Mouse (Mus musculus): ENCODE measurements around the gene Iqub.

Iqub gene

DNA sequence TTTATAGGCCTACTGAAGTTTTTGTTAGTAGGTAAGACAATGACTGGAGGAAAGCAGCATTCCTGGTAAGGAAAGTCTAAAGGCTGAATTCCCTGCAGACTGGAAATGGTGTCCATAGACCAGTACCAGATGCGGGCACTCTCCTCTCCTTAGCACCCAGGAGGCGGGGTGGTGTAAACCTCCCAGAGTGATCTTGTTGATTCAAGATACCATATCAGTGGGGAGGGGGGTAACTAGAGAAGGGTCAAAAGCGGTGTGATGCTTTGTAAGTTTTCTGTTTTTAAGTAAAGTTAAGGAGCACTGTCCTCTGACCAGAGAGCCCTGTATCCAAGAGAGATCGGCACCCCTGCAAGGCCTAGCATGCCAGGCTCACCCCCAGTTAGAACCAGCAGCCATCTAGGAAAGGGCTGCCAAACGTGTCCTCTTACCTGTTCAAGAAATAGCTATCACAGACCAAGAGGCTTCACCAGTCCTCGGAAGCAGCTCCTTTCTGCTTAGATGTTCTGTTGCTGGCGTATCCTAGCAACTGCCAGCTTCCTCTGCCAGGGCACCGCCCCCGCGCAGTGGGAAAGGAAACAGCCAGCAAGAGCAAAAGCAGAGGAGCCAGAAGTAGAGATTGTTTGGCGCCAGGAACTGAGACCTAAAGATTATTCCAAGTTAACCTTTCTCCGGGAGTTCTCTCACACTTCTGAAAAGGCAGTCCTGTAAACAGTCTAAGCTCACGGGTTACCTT, at the start of gene Iqub:
TSS of gene Iqub (minus strand) at position 516 of the 733 bp plus-strand sequence.
- no peak for DNase-seq (ENCODE audit: low spot score in 2 of 2)

DNA sequence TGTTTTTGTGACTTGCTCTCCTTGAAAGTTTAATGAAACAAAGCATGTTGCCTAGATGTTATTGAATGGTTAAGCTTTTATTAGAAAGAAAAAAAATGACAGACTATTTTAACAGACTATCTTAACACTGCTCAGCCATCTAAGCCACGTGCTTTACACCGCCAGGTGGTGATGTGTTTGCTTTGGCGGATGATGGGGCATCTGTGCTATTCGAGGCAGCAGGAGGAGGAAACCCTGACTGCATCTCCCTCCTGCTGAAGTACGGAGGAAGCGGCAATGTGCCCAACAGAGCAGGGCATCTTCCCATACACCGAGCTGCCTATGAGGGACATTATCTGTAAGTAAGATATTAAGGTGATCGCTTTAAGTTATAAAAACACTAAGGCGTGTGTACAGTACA, 49.2 kb upstream of the Iqub start:
- DNase-seq (ENCODE audit: low spot score in 2 of 2), result no peak

DNA sequence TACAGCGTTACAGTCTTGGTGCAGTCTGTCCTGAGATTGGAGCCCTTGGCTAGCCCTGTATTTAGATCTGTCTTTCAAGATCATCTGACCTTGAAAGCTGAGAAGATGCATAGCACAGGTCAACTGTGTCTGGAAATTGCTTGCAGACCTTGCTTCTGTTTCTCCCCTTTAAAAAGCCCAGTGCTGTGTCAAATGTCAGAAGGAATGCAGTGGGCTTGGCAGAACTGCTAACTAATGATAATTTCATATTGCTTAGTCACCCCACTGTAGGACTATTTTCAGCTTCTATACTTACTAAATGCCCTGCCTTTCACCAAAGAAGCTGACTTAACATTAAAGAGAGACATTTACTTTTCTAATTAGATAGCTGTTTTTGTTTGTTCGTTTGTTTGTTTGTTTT, 40.6 kb upstream of the Iqub start:
- no peak for DNase-seq (ENCODE audit: low spot score in 2 of 2)

DNA sequence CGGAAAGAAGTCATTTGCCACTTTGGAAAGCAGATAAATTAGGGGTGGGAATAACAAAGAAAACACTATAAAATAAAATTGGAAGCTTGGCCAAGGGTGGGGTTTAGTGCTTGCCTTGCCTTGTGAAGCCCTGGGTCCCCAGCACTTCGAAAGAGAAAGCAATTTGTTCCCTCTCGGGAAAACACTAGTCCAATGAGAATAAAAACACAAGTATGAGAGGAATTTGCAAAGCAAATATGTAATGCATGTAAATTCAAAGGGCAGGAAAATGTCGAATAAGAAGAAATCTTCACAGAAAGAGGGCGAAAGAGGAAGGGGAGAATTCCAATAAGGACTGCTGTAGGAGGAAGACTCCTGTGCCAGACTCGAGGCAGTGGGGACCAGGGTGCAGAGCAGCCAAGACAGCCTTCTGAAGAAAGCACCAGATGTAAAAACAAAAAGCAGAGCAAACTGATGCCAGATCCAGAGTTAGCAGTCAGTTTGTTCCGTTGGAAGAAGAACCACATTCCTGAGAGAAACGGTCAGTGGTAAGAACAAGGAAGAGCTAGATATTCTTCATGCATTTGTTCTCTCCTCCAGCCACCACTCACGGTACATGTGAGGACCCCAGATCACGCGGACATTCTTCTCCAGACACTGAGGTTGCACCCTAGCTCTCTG, 39.7 kb upstream of the Iqub start:
- DNase-seq (ENCODE audit: low spot score in 2 of 2), result no peak

DNA sequence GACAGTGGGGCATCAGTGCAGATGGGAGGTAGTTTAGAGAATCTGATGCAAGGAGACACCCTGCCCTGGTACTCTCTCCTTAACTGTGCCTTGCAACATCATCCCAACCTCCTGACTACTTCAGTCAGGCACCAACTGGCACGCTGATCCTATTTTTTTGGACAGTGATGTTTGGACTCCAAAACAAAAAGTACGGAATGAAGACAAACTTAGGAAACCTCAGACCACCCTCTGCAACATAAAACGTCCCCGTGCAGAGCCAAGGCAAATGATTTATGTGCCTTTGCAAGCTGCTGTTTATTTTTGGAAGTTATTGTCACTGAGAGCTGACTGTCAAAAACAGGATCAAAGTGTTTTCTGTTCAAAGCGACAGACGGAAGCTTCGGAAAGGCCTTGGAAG, 37.2 kb upstream of the Iqub start:
- no peak for DNase-seq (ENCODE audit: low spot score in 2 of 2)

DNA sequence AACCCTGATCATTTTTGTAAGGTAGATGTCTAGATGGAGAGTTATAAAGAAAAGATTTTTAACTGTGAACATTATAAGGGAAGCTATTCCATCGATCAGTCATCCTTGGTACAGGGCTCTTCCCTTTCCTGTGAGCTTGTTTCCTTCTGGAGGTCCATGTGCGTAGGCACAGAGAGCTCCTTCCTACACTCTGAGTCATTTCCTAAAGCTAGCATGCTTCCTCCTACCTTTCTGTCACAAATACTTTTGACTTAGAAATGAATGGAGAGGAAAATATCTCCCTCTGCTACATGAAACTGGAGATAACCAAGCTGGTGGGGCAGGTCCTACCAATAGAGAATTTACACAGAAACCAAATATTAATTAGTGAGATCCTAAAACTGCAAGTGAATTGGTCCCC, 34.9 kb upstream of the Iqub start:
- DNase-seq (ENCODE audit: low spot score in 2 of 2), result no peak

DNA sequence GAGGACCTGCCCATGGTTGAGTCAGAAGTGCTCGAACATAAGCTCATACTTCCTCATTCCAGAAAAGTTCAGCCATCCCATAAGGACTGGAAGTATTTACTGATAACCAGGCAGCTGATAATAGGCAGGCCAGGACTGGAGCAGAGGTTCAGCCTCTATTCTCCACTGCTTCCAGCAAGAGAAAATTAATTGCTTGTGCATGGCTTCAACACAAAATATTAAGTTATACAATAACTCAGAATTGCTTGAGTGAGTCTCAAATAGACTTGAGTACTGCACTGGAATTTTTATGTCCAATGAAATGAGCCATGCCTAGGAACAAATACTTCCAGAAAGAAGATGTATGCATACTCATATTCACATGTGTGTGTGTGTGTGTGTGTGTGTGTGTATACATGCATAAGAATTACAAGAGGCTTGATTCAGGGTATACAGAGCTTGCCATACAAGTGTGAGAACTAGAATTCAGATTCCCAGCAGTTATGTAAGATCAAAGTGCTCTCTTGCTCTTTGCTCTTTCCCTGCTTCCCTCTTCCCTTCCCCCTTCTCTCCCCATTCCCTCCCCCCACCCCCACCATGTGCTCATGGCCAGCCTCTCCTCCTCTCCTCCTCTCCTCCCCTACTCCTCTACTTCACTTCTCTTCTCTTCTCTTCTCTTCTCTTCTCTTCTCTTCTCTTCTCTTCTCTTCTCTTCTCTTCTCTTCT, 32.0 kb upstream of the Iqub start:
- DNase-seq (ENCODE audit: low spot score in 2 of 2), result no peak

DNA sequence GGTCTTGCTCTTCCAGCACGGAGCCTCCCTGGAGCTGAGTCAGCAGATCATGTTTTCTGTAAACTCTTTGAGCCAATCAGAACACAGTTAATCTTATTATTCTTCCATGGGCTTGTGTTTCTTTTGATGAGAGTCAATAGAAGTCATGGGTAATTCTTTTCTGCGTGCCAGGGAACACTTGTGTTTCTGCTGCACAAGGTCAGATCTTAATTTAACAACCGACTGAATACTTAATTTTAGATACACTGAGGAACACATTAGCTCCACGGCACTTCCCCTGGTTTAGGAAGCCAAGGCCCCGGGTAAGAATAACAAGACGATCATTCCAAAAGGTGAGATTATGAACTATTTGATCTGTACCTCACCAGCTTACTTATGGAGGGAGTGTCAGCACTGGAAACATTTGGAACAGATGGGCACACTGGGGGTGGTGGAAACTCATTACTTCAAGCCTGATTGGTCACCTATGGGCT, 28.3 kb upstream of the Iqub start:
- DNase-seq (ENCODE audit: low spot score in 2 of 2), result no peak

DNA sequence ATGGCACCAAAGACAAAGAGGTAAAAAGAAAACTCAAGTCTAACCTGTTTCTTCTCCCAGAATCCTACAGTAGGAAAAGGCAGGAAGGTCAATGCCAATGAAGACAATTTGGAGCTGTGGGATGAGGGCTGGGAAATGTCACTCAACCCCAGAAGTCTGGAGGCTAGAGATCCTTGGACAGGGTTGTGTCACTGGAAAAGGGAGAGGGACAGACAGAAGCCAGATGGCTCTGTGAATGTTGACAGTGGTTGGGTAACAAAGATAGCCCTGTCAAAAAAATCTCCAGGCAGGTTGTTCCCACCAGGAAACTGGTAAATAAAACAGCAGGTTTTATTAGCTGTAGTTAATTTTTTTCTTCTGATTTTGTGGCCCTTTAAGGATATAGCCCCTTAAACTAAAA, 27.5 kb upstream of the Iqub start:
- DNase-seq (ENCODE audit: low spot score in 2 of 2), result no peak

DNA sequence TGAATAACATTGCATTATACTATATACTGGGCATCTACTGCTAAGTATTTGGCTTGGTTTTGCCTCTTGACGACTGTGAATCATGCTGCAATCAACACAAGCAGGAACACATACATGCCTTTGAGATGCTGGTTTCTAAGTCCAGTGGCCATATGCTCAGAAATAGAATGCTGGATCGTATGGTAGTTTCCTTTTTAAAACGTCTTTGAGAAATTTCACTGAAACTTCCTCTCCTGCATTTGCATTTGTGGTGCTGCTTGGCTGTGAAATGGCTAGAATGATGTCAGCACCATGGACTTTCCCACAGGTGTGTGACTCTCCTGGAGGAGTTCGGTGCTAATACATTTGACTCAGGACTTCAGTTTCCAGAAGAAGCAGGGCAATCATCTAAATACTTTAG, 25.2 kb upstream of the Iqub start:
- no peak for DNase-seq (ENCODE audit: low spot score in 2 of 2)

DNA sequence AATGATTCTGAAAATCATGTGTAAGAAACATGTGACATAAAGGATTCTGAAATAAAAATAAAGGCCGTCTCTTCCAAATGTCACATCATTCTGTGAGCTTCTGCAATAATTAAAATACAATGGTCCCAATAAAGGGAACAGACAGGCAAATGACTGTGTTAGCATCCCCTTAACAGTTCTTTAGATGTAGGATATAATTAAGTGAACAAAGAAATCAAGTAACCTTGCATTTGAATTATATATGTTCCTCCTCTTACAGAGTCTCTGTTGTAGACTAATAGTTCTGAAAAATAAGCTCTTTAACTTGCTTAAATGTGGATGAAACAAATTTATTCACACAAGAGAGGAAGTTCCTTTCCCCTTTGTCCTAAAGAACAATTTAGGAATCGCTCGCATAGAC, 23.6 kb upstream of the Iqub start:
- DNase-seq (ENCODE audit: low spot score in 2 of 2), result no peak

DNA sequence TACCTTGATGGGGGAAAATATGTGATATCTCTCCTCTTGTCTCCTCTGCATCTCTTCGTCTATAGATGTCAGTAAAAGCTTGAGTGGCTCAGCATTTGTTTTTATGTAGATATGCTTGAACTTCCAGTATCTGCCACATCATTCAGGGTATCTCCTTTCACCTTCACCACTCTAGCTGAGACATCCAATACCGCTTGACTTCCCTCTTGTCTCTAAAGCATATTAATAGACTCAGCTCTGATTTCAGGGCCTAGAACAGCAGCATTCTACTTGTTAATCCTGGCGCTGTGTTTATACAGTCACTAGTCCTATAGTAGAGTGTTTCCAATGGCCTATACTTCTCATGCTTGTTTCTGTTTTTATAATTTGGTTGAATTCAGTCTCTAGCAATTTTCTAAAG, 17.9 kb upstream of the Iqub start:
- no peak for DNase-seq (ENCODE audit: low spot score in 2 of 2)

DNA sequence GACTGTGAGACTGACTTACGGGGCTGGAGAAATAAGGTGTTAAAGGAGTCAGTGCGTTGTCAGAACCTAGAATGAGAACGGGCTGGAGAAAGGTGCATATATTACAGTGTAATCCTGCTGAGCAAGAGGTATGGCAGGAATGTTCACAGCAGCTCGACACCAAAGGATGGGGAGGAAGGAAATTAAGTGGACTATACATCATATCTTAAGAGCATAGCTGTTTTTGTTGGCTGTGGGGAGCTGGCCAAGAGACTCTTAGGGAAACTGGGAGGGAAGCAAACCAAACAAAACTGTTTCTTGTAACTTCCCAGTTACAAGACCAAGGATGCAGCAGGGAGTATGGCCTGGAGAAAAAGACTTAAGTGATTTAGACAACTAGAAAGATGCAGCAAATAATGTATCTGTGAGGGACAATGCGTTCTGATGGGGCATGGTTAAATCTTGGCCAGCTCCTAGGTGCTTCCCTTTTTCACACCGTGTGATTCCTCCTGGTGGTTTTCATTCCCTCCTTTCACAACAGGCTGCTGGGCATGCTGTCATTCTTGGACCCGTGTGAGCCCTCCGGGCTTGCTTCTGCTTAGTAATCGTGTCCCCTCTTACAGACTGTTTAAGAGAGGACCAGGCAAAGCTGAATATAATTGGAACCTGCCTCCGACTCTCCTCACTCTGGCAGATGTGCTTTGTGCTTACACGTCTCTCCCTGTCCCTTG, 16.0 kb upstream of the Iqub start:
- DNase-seq (ENCODE audit: low spot score in 2 of 2), result no peak

DNA sequence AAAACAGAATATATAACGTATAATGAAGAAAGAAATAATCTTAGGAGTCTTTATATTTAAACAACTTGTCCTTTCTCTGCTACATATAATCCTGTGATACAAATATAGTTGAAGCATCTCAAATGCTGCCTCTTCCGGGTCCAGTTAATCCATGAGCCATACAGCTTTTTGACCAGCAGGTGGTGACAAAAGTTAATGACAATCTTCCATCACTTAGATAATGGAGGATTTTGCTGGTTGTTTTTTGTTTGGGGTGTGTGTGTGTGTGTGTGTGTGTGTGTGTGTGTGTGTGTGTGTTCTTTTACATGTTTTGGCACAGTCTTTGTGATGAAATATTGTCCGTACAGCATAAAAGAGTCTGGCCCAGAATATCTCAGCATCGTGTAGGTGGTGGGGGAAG, 15.3 kb upstream of the Iqub start:
- peak in 1 of 2 experiments; percentile 25 for DNase-seq (ENCODE audit: low spot score in 2 of 2)

DNA sequence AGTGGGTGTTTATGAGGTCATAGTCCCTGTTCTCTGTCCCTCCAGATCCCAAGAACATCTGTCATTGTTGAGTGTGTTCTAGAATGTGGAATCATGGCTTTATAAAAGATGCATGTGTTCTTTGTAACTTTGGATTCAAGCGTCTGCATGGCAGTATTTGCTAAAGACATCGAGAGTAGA, 13.1 kb upstream of the Iqub start, which contains the start of gene Asb15:
TSS of gene Asb15 (plus strand) at position 81 of the 180 bp plus-strand sequence.
- DNase-seq (ENCODE audit: low spot score in 2 of 2), result no peak

DNA sequence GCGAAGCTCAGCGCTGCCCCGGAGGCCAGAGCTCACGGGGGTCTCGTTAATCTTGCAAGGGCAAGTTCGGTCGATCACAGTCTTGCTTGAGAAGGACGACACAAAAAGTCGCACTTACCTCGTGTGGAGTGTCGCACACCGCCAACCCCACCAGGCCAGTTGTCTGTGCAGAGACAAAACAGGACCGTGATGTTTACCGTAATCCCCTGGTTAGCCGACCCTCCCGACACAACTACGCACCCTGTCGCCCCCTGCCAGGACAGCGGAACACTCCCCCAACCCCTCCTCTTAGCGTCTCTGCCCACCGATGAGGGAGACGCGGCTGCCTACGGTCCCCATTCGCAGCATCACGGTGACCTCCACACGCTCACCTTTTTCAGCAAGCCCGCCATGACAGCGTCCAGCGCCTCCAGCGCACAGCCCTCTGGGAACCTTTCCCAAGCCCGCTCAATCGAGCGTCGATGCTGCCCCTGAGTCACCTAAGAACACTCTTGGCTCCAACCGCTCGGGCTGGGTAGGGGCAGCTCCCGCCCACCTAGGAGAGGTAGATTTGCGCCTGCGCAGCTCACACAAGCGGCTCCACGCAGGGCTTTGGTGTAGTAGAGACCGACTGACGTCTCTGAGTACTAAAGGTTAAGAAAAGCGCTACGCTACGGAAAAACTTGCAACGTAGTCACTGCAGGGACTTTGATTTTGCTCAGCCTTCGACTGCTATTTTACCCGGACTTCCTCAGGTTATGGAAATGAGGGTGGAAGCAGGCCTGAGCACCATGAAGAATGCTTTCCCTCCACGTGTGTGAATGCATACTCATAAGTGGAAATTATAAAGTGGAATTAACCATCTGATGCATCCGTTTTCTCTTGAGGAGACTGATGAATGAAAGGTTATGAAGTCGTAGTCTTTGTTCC, 12.5 kb upstream of the Iqub start, which contains the start of gene Ndufa5:
TSS of gene Ndufa5 (minus strand) at position 859 of the 909 bp plus-strand sequence.
- DNase-seq (ENCODE audit: low spot score in 2 of 2), result peak; percentile 69 to 80

DNA sequence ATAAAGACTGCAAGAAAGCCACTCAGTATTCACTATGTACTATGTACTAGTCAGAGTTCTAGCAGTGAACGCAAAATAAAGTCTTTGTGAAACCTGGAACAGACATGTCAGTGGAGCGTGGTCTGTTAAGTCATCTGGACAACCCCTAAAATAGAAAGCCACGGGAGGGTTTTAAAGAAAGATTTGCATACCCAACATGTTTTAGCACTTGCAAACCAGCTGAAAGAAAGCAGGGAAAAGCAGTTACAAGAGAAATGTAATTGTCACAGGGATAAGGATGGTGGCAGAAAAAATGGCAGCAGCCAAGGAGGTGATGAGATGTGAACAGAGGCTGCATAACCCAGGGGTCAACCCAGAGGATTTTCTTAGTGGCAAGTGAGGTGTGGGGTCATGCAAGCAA, 10.8 kb upstream of the Iqub start:
- no peak for DNase-seq (ENCODE audit: low spot score in 2 of 2)

DNA sequence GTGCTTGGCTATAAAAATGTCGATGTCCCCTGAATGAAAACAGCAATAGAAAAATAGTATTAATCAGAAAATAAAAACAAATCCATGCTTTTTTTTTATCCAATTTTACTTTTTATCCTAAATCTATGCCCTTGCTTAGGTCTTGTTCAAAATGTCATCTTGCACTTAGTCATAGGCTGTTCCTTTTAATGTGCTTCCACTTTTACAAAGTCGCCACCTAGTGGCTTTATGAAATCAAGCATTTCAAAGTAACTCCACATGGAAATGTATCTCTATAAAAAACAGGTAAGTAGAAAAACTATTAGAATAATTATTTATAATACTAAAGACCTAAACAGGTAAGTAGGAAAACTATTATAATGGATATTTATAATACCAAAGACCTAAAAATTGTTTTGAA, 1.3 kb upstream of the Iqub start:
- DNase-seq (ENCODE audit: low spot score in 2 of 2), result no peak

DNA sequence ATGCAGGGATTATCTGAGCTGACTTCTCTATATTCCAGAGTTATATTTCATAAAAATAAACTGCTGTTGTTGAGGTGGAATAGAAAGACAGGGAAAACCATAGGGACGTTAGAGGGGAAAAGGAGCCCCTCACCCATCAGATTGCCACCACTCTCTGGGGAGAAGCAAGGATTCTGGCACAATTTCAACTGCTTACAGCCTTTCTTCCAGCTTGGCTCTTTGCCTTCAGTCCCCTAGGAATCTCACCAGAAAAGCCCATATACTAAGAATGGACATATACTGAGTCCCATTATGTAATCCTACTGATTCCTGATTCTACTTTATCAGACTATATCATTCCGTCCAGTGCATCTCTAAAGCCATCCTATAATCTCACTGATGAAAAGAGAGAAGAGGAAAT, 10.7 kb downstream of the Iqub start:
- no peak for DNase-seq (ENCODE audit: low spot score in 2 of 2)

DNA sequence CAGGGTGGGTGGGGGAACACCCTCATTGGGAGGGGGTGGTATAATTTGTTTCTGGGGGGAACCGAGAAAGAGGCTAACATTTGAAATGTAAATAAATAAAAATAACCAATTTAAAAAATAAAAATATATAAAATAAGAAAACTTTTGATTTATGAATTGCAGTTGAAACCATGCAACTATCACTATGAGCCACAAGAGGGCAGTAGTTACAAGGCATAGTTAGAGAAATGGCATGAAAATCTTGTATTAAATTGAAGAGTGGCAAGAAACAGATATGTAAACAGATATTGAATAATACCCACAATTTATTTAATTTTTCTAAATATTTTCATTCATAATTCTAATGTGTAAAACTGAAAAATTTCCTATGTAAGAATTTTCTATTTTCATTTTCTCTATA, 24.5 kb downstream of the Iqub start:
- DNase-seq (ENCODE audit: low spot score in 2 of 2), result no peak

DNA sequence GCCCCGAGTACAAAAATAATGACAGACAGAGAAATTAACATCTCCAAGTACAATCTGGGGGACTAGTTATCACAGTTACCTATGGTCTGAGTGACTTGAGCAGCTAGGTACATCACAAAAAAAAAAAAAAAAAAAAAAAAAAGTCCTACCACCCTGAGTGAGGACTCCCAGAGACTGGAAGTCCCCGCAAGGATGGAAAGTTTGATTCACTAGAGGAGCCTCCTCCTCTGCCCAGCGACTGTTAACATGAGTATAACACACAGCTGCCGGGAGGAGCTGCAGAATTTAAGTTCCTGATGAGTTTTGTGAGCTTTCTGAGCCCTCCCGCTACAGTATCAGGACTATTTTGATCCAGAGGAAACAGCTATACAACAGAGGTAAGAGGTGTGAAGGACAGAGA, 28.3 kb downstream of the Iqub start:
- DNase-seq (ENCODE audit: low spot score in 2 of 2), result no peak

Data from spleen, postnatal 14 days (tissue).